Mouse (Mus musculus): Measurements from ENCODE around the gene Slc39a13. TPM values are rescaled to one million over a fixed set of nuclear protein-coding genes. Genes with fewer than 3 reads are reported as not detected.
"Not testable (repeated sequence)": the region's sequence is repeated elsewhere in the genome, so short reads cannot be mapped to it uniquely, and the experiment has no call there.

Slc39a13 gene
- polyA plus RNA-seq, 1 experiment from 2014 or later, result 148 TPM

- DNase-seq (ENCODE audit: low read depth, low spot score) (no peak), ATAC-seq (no peak)
- TF ChIP-seq CTCF (IDR thresholded peaks at IDR 0.05), result no peak
- in situ Hi-C loops (cut with MboI; ENCODE audit: low pct_unique_long_range_greater_than_20kb), result no loop called here
- no peaks in the 10 kb centered on the region for H3K27me3 ChIP-seq
- CTCF ChIA-PET, result interaction anchor here (0.9 to 1.5 kb wide), 2 partner anchors 10 to 17 kb away, joined by 3 to 4 read pairs; no protein-coding TSS in a partner anchor
- POLR2A ChIA-PET, result interaction anchor here (0.6 kb wide), 1 partner anchor 17 kb away, joined by 3 read pairs; no protein-coding TSS in a partner anchor
Observed at GRCm38 (mm10) chr2:91035385-91035784, 34.8 kb downstream of the Slc39a13 start, which contains the start of gene Rapsn. Gene Rapsn (plus strand): TSS chr2:91035620.

- ATAC-seq, result no peak
- no peak for TF ChIP-seq CTCF (IDR thresholded peaks at IDR 0.05)
- in situ Hi-C loops (cut with MboI; ENCODE audit: low pct_unique_long_range_greater_than_20kb), result no loop called here
- H3K27me3 ChIP-seq, result no peaks in the 10 kb centered on the region
- ChIA-PET POLR2A (no interaction called here), CTCF (interaction anchor here (0.9 to 3.4 kb wide), 5 partner anchors 10 to 166 kb away, joined by 3 to 15 read pairs (median 4); no protein-coding TSS in a partner anchor)
- no peak for DNase-seq (ENCODE audit: low read depth, low spot score)
Observed at GRCm38 (mm10) chr2:91033000-91033399, 37.2 kb downstream of the Slc39a13 start.

- in situ Hi-C loops (cut with MboI; ENCODE audit: low pct_unique_long_range_greater_than_20kb), result no loop called here
- H3K27me3 ChIP-seq, result no peaks in the 10 kb centered on the region
- ChIA-PET POLR2A (no interaction called here), CTCF (interaction anchor here (3.4 kb wide), 1 partner anchor 13 kb away, joined by 15 read pairs; no protein-coding TSS in a partner anchor)
- ATAC-seq (no peak), DNase-seq (ENCODE audit: low read depth, low spot score) (no peak)
- no peak for TF ChIP-seq CTCF (IDR thresholded peaks at IDR 0.05)
Observed at GRCm38 (mm10) chr2:91031216-91031615, 39.0 kb downstream of the Slc39a13 start.

- no peaks in the 10 kb centered on the region for H3K27me3 ChIP-seq
- ChIA-PET CTCF (interaction anchor here (0.8 to 3.6 kb wide), 7 partner anchors 13 to 161 kb away, joined by 3 to 12 read pairs (median 4); no protein-coding TSS in a partner anchor), POLR2A (no interaction called here)
- no peak for TF ChIP-seq CTCF (IDR thresholded peaks at IDR 0.05)
- in situ Hi-C loops (cut with MboI; ENCODE audit: low pct_unique_long_range_greater_than_20kb), result no loop called here
- DNase-seq (ENCODE audit: low read depth, low spot score) (no peak), ATAC-seq (no peak)
Observed at GRCm38 (mm10) chr2:91027391-91028214, 42.6 kb downstream of the Slc39a13 start.

GRCm38 (mm10) chr2:91026491-91026890, 43.7 kb downstream of the Slc39a13 start:
- in situ Hi-C loops (cut with MboI; ENCODE audit: low pct_unique_long_range_greater_than_20kb), result no loop called here
- ChIA-PET CTCF (interaction anchor here (1.4 to 2.0 kb wide), 3 partner anchors 12 to 41 kb away, joined by 3 to 4 read pairs (median 4); no protein-coding TSS in a partner anchor), POLR2A (interaction anchor here (0.5 kb wide), 1 partner anchor 83 kb away, joined by 3 read pairs; no protein-coding TSS in a partner anchor)
- ATAC-seq (no peak), DNase-seq (ENCODE audit: low read depth, low spot score) (no peak)
- no peak for TF ChIP-seq CTCF (IDR thresholded peaks at IDR 0.05)
- H3K27me3 ChIP-seq, result no peaks in the 10 kb centered on the region

GRCm38 (mm10) chr2:91025081-91025516, 45.1 kb downstream of the Slc39a13 start:
- no peaks in the 10 kb centered on the region for H3K27me3 ChIP-seq
- no peak for TF ChIP-seq CTCF (IDR thresholded peaks at IDR 0.05)
- POLR2A ChIA-PET, result no interaction called here
- in situ Hi-C loops (cut with MboI; ENCODE audit: low pct_unique_long_range_greater_than_20kb), result no loop called here
- DNase-seq (ENCODE audit: low read depth, low spot score) (no peak), ATAC-seq (no peak)
- CTCF ChIA-PET, result no interaction called here

- H3K27me3 ChIP-seq, result no peaks in the 10 kb centered on the region
- in situ Hi-C loops (cut with MboI; ENCODE audit: low pct_unique_long_range_greater_than_20kb), result no loop called here
- ChIA-PET POLR2A (interaction anchor here (1.2 to 1.6 kb wide), 2 partner anchors 33 to 81 kb away, joined by 3 to 5 read pairs; no protein-coding TSS in a partner anchor), CTCF (interaction anchor here (0.8 kb wide), 1 partner anchor 38 kb away, joined by 3 read pairs; no protein-coding TSS in a partner anchor)
- DNase-seq (ENCODE audit: low read depth, low spot score), result no peak
- no peak for TF ChIP-seq CTCF (IDR thresholded peaks at IDR 0.05)
- no peak for ATAC-seq
Observed at GRCm38 (mm10) chr2:91023956-91024355, 46.3 kb downstream of the Slc39a13 start.

- no peaks in the 10 kb centered on the region for H3K27me3 ChIP-seq
- TF ChIP-seq CTCF (IDR thresholded peaks at IDR 0.05), result no peak
- ChIA-PET CTCF (interaction anchor here (1.0 kb wide), 1 partner anchor 10 kb away, joined by 3 read pairs; no protein-coding TSS in a partner anchor), POLR2A (interaction anchor here (1.2 to 1.6 kb wide), 2 partner anchors 32 to 80 kb away, joined by 3 to 5 read pairs; no protein-coding TSS in a partner anchor)
- in situ Hi-C loops (cut with MboI; ENCODE audit: low pct_unique_long_range_greater_than_20kb), result no loop called here
- DNase-seq (ENCODE audit: low read depth, low spot score) (no peak), ATAC-seq (no peak)
Observed at GRCm38 (mm10) chr2:91023131-91023530, 47.1 kb downstream of the Slc39a13 start.

- CTCF ChIA-PET, result interaction anchor here (1.7 kb wide), 1 partner anchor 10 kb away, joined by 4 read pairs; no protein-coding TSS in a partner anchor
- in situ Hi-C loops (cut with MboI; ENCODE audit: low pct_unique_long_range_greater_than_20kb); H3K27me3 ChIP-seq; ATAC-seq; DNase-seq (ENCODE audit: low read depth, low spot score): not testable (repeated sequence)
- POLR2A ChIA-PET, result interaction anchor here (1.6 kb wide), 1 partner anchor 79 kb away, joined by 5 read pairs; no protein-coding TSS in a partner anchor
Observed at GRCm38 (mm10) chr2:91022266-91022665, 48.0 kb downstream of the Slc39a13 start.

- POLR2A ChIA-PET, result no interaction called here
- CTCF ChIA-PET, result interaction anchor here (0.6 to 1.3 kb wide), 5 partner anchors 9 to 120 kb away, joined by 3 to 4 read pairs (median 3); no protein-coding TSS in a partner anchor
- TF ChIP-seq CTCF (IDR thresholded peaks at IDR 0.05), result no peak
- ATAC-seq, result no peak
- no peaks in the 10 kb centered on the region for H3K27me3 ChIP-seq
- in situ Hi-C loops (cut with MboI; ENCODE audit: low pct_unique_long_range_greater_than_20kb), result no loop called here
- no peak for DNase-seq (ENCODE audit: low read depth, low spot score)
Observed at GRCm38 (mm10) chr2:91019911-91020310, 50.3 kb downstream of the Slc39a13 start.

All from Patski (cell line).